Mouse (Mus musculus): Measurements from ENCODE around the gene Thrap3.

GRCm38 (mm10) chr4:126203336-126203895, 856 bp upstream of the Thrap3 start:
- no peak for TF ChIP-seq CTCF (IDR thresholded peaks at IDR 0.05; ENCODE audit: low read depth)
- TF ChIP-seq EP300 (optimal IDR thresholded peaks at IDR 0.05) = no peak
